Mouse (Mus musculus) heart, embryonic 16.5 days (tissue): Measurements from ENCODE around the gene Khsrp. TPM values are rescaled to one million over a fixed set of nuclear protein-coding genes. Genes with fewer than 3 reads are reported as not detected.
A peak's percentile ranks its signal among the peaks of the same experiment; 100 is the strongest.

Experiments
- ATAC-seq: fragments of 200-750 bp; cut with Nextera tagmentation; replicated peaks from 2 replicates; pipeline ENCODE4 v1.8.0; 2017; ENCODE audit warnings: moderate number of reproducible peaks; ENCODE audit not compliant: insufficient read depth, low FRiP score; ENCODE audit errors: extremely low read depth
- H3K27ac ChIP-seq: fragments of 300-500 bp; sonication (generic); 2 replicates; pipeline ENCODE4 v1.5.1; 2014; ENCODE audit warnings: mild to moderate bottlenecking, low read length, control low read depth, moderate library complexity
- H3K27me3 ChIP-seq: fragments of 300-500 bp; sonication (generic); 2 replicates; pipeline ENCODE4 v1.6.1; 2014; ENCODE audit warnings: low read length, mixed read lengths; ENCODE audit not compliant: control insufficient read depth, insufficient read depth
- H3K36me3 ChIP-seq: fragments of 300-500 bp; sonication (generic); 2 replicates; pipeline ENCODE4 v1.6.1; 2014; ENCODE audit not compliant: control insufficient read depth, insufficient read depth
- H3K4me1 ChIP-seq: fragments of 300-500 bp; sonication (generic); 2 replicates; pipeline ENCODE4 v1.6.1; 2014; ENCODE audit warnings: low read length, mixed read lengths; ENCODE audit not compliant: control insufficient read depth, insufficient read depth
- H3K4me2 ChIP-seq: fragments of 300-500 bp; sonication (generic); 2 replicates; pipeline ENCODE4 v1.6.1; 2014; ENCODE audit warnings: low read depth, mild to moderate bottlenecking, control low read depth, low read length
- H3K4me3 ChIP-seq: fragments of 300-500 bp; sonication (generic); 2 replicates; pipeline ENCODE4 v1.5.1; 2014; ENCODE audit warnings: mild to moderate bottlenecking, control low read depth, low read length
- H3K9ac ChIP-seq: fragments of 300-500 bp; sonication (generic); 2 replicates; pipeline ENCODE4 v1.6.1; 2014; ENCODE audit warnings: low read length, control low read depth
- H3K9me3 ChIP-seq: fragments of 300-500 bp; sonication (generic); replicated peaks from 2 replicates; pipeline ENCODE4 v1.6.1; 2016; ENCODE audit warnings: low read length; ENCODE audit not compliant: control insufficient read depth
- WGBS: fragments of 180-500 bp; shearing (Covaris S2); extraction: QIAGEN DNeasy Blood & Tissue Kit; methylation state at CpG from one replicate; pipeline ENCODE4 v1.1.7; 2014; 5-methylcytosine and 5-hydroxymethylcytosine counted together
- polyA plus RNA-seq: library from polyadenylated mRNA; unstranded; fragments of >200 nt; fragmentation: Nextera tagmentation; extraction: Ambion mirVana; gene quantifications from 2 replicates; pipeline ENCODE4 v1.2.1, GENCODE M21; 2015

Gene Khsrp
- polyA plus RNA-seq, 1 experiment from 2014 or later, result 16.5 TPM

DNA sequence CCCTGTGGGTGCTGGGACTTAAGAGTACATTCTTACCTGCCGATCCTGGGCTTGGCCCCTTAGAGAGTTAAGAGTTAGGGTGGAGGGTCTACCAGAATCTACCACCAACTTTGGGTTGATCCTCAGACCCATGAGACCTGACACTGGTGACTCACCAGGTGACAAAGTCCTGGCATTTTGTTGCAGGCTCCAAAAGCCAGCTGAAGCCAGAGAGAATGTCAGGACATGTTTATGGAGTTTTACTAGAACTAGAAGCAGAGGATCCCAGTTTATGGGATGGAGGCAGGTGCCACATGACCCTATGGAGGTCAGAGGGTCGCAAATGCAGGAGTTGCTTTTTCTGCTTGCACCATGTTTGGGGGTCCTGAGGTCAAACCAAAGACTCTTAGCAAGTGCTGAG lies 34.8 kb downstream of the Khsrp start:
- Histone ChIP-seq H3K27ac (peak overlapping the region; percentile 53), H3K27me3 (no peaks in the 10 kb centered on the region), H3K4me2 (no peak overlapping the region), H3K36me3 (peaks cover 45% of the 10 kb centered on the region), H3K4me1 (peaks cover 21% of the 10 kb centered on the region), H3K9me3 (no peaks in the 10 kb centered on the region), H3K4me3 (peak overlapping the region; percentile 81; the same call in 1 of the 2 replicates), H3K9ac (peak overlapping the region; percentile 24; the same call in 1 of the 2 replicates)
- 67% methylated on average over 2 of the region's 2 CpGs for WGBS
- ATAC-seq, result no peak

DNA sequence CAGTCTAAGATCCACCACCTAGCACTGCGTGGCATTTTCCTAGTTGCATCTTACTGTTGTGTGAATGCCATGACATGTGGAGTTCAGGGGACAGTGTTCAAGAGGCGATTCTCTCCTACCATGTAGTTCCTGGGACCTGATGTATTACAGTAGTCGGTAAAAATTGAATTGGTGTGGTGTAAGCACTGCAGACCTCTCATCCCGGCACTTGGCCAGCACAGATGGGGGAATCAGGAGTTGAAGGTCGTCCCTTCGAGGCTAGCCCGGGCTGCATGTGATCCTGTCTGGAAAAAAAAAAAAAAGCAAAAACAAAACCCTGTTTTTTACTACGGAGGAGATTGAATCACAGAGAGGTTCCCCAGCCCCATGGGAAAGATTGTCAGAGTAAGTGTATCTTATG lies 36.3 kb downstream of the Khsrp start:
- Histone ChIP-seq H3K4me2 (no peak overlapping the region), H3K9me3 (no peaks in the 10 kb centered on the region), H3K36me3 (peaks cover 47% of the 10 kb centered on the region), H3K9ac (no peak overlapping the region), H3K4me1 (peaks cover 17% of the 10 kb centered on the region), H3K27me3 (no peaks in the 10 kb centered on the region), H3K27ac (no peak overlapping the region), H3K4me3 (no peak overlapping the region)
- 83% methylated on average over 8 of the region's 8 CpGs for WGBS
- ATAC-seq, result no peak

DNA sequence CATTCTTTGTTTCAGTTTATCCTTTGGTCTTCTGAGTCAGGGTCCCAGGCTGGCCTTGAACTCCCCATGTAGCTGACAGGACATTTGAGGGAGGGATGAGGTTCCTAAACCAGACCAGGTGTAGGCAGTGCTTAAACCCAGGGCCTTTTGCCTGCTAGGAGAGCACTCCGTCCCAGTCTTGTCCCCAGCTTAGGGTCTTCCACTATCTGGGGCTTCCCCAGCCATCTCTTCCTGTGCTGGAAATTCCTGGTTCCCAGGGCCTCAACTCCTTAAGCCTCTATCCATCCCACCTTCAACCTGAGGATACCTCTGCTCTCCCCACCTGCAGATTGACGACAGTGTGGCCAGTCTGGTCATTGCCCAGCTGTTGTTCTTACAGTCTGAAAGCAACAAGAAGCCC lies 40.4 kb downstream of the Khsrp start:
- WGBS, result 69% methylated on average over 2 of the region's 2 CpGs
- Histone ChIP-seq H3K27ac (no peak overlapping the region), H3K36me3 (peaks cover 29% of the 10 kb centered on the region), H3K27me3 (no peaks in the 10 kb centered on the region), H3K4me2 (peak overlapping the region; percentile 82), H3K9me3 (no peaks in the 10 kb centered on the region), H3K9ac (peak overlapping the region; percentile 93), H3K4me3 (peak overlapping the region; percentile 90), H3K4me1 (peaks cover 6% of the 10 kb centered on the region)
- no peak for ATAC-seq

DNA sequence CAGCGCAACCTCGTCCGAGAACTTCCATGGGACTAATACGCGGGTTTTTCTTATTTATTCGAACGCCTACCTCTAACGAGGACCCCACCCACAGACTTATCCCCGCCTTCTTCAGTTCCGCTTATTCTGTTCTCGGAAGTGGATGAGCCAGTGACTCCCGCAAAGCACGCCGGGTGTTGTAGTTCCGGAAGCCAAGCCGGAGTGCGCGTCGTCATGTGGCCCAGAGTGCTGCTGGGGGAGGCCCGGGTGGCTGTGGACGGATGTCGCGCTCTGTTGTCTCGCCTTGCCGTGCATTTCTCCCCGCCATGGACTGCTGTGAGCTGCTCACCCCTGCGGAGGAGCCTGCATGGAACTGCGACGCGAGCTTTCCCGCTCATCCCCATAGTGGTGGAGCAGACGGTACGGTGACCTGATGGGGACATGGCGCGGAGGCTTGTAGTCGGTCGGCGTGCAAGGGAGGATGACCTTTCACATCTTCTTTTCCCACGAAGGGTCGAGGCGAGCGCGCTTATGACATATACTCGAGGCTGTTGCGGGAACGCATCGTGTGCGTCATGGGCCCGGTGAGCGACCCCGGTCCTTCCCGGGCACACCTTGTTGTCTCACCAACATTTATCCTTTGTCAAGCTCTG lies 41.1 kb downstream of the Khsrp start, which contains the start of gene Clpp:
Gene Clpp, plus strand, starts transcription at position 191 of the 632 bp plus-strand sequence.
- peak within 1 kb of the TSS; percentile 81 for H3K27ac ChIP-seq
- peaks cover 23% of the 10 kb centered on the region for H3K36me3 ChIP-seq
- ATAC-seq, result peak; percentile 96
- H3K4me1 ChIP-seq, result peaks cover 6% of the 10 kb centered on the region
- under 1% methylated on average over 52 of the region's 52 CpGs for WGBS
- H3K4me3 ChIP-seq, result peak within 1 kb of the TSS; percentile 90
- H3K9me3 ChIP-seq, result no peaks in the 10 kb centered on the region
- H3K9ac ChIP-seq, result peak within 1 kb of the TSS; percentile 93
- peak within 1 kb of the TSS; percentile 92 for H3K4me2 ChIP-seq
- no peaks in the 10 kb centered on the region for H3K27me3 ChIP-seq

DNA sequence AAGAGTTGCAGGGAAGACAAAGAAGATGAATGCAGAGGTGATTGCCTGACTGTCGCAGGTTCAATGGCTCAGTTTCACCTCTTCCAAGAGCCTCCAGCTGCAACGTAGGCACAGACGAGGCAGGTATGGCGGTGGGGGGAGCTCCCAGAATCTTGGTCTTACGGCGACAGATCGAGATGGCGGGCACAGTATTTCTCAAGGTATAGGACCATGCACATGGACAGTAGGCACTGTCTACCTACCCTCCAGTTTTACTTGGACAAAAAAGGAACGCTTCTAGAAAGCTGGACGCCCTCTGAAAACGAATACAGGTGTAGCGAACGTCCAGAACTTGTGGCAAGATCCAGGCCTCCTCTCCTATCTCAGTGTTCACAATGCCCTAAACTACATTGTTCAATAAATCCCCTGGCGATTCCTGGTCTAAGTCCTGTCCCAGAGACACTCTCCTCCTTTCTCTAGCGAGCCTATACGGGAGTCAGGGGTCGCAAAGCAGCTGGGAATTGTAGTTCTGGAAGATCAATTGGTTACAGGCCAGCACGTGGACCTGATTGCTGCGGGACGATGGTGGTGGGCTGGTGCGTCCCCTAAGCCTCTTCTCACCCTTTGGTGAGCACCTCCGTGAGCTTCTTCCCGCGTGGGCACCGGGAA lies 41.7 kb downstream of the Khsrp start:
- Histone ChIP-seq H3K4me2 (peak overlapping the region; percentile 92), H3K27me3 (no peaks in the 10 kb centered on the region), H3K27ac (peak overlapping the region; percentile 81), H3K9ac (peak overlapping the region; percentile 74), H3K4me1 (peaks cover 6% of the 10 kb centered on the region), H3K36me3 (peaks cover 19% of the 10 kb centered on the region), H3K9me3 (no peaks in the 10 kb centered on the region), H3K4me3 (peak overlapping the region; percentile 90)
- WGBS, result 2% methylated on average over 25 of the region's 25 CpGs
- peak; percentile 92 for ATAC-seq

DNA sequence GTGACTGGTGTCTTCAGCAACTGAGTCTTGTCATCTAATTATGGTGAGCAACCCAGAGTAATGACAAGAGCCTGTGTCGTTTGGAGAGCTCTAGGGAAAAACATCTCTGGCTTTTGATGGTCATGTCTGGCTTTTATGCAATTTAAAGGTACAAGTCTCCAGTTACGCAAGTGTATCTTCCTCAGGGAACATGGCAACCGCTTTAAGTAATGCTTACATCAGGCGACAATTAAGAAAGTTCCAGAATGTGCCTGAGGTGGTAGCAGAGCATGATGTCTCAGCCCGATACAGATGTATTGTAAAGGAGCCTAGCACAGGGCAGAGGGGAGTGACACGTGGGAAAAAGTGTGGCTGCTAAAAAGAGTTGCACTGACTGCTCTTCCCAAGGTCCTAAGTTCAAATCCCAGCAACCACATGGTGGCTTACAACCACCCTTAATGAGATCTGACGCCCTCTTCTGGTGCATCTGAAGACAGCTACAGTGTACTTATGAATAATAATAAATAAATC lies 42.3 kb downstream of the Khsrp start:
- 69% methylated on average over 7 of the region's 7 CpGs for WGBS
- Histone ChIP-seq H3K27me3 (no peaks in the 10 kb centered on the region), H3K9me3 (no peaks in the 10 kb centered on the region), H3K4me2 (peak overlapping the region; percentile 92), H3K9ac (no peak overlapping the region), H3K27ac (no peak overlapping the region), H3K36me3 (peaks cover 16% of the 10 kb centered on the region), H3K4me1 (peaks cover 6% of the 10 kb centered on the region), H3K4me3 (peak overlapping the region; percentile 90)
- ATAC-seq, result no peak

DNA sequence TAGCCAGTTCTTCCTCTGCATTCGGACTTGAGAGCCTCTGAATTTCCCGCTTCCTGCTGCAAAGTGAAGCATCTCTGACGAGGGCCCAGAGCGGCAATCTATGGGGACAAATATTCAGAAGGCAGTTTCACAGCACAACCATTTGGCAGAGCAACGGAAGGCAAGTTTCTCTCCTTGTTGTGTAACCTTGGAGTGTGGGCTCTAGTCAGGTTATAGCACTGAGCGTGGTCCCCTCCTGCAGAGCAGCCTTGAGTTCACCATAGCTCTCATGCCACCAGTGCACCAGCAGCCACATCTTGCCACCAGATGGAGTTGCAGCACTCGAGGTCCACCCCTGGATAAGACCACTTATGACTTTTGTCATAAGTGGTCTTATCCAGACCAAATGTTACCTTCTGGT lies 42.9 kb downstream of the Khsrp start:
- ATAC-seq, result no peak
- no peak overlapping the region for H3K27ac ChIP-seq
- no peaks in the 10 kb centered on the region for H3K27me3 ChIP-seq
- H3K4me3 ChIP-seq, result no peak overlapping the region
- H3K36me3 ChIP-seq, result peaks cover 11% of the 10 kb centered on the region
- H3K9ac ChIP-seq, result no peak overlapping the region
- WGBS, result 80% methylated on average over 7 of the region's 7 CpGs
- no peaks in the 10 kb centered on the region for H3K9me3 ChIP-seq
- H3K4me1 ChIP-seq, result peaks cover 6% of the 10 kb centered on the region
- H3K4me2 ChIP-seq, result no peak overlapping the region

DNA sequence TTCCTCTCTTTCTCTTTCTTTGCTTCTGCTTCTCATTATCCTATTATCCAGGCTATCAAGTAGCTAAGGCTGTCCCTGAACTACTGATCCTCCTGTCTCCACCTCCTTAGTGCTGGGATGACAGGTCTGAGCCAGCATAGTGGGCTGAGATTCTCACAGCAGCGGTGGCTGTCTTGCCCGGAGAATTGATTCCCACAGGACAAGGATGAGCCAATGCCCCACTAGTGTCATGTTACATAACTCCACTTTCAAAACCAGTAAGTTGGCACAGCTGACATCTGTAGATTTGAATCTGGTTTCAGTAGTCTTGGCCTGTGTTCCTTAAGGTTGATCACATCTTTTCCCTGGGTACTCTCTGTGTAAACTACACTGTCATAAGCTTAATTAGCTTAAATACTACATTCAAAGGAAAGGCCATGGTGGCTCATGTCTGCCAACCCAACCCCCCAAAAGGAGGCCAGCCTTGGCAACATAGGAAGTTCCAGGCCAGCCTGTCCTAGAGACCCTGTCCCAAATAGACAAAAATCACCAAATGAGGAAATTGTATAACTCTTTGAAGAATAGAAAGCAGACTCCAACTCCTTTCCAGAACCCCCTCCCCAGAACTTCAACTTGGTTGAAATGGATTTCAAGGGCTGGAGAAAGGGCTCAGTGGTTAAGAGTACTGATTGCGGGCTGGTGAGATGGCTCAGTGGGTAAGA lies 45.1 kb downstream of the Khsrp start:
- Histone ChIP-seq H3K36me3 (0 out of 2 replicates have a peak, but pooled peaks cover 1% of the 10 kb centered on the region), H3K9me3 (no peaks in the 10 kb centered on the region), H3K4me3 (no peak overlapping the region), H3K9ac (no peak overlapping the region), H3K4me1 (peaks cover 5% of the 10 kb centered on the region), H3K27ac (no peak overlapping the region), H3K4me2 (no peak overlapping the region), H3K27me3 (no peaks in the 10 kb centered on the region)
- no peak for ATAC-seq
- 80% methylated on average over 3 of the region's 3 CpGs for WGBS

DNA sequence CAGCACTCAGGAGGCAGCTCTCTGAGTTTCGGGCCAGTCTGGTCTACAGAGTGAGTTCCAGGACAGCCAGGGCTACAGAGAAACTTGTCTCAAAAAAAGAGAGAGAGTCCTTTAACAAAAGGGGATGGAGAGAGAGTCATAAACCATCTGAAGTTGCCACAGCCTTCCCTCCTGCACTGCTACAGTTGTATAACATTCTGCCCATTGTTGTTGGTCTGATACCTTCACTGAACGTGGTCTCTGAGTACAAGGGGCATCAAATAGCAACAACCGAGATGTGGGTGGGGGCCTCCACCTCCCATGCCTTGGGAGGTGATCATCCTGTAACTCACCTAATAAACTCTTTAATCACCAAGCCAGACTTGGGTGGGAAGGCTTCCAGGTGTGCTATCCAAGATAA lies 45.7 kb downstream of the Khsrp start:
- H3K36me3 ChIP-seq, result no peaks in the 10 kb centered on the region
- H3K9ac ChIP-seq, result no peak overlapping the region
- no peak overlapping the region for H3K4me3 ChIP-seq
- H3K27me3 ChIP-seq, result no peaks in the 10 kb centered on the region
- ATAC-seq, result no peak
- H3K9me3 ChIP-seq, result no peaks in the 10 kb centered on the region
- H3K4me1 ChIP-seq, result no peaks in the 10 kb centered on the region
- 82% methylated on average over 3 of the region's 3 CpGs for WGBS
- H3K27ac ChIP-seq, result no peak overlapping the region
- no peak overlapping the region for H3K4me2 ChIP-seq
